Comparison of ENCODE assay signal across 8 mouse cellular contexts in genomic region chr10:93160497-93160806, GRCm38 (mm10). TPM values are rescaled to one million over a fixed set of nuclear protein-coding genes. Genes with fewer than 3 reads are reported as not detected.
DNase-seq lines count a peak whose midpoint lies in the region; ATAC-seq lines count a peak whose summit lies in the region.

No protein-coding gene starts in this region.

- peak; percentile 70 for ATAC-seq in hematopoietic stem cell, adult 5-6 weeks (replicated peaks in 1 of 2; ENCODE audit: insufficient read depth in 1 of 2, low FRiP score in 2 of 2, low TSS enrichment in 1 of 2, low read depth in 1 of 2, poor library complexity in 2 of 2, severe bottlenecking in 2 of 2)

- peak overlapping the region; percentile 36 for H3K4me3 ChIP-seq in macrophage (ENCODE audit: inconsistent target)

- H3K79me2 ChIP-seq in macrophage (ENCODE audit: inconsistent target) = peaks cover 41% of the 10 kb centered on the region

- peak; percentile 96 for DNase-seq in NIH3T3 (ENCODE audit: low read depth)
- peak; percentile 82 for DNase-seq in cerebellum, adult 9-10 months
- peak; percentile 83 for DNase-seq in forelimb bud, embryonic 11.5 days (ENCODE audit: low read depth, low spot score)
- DNase-seq in left cerebral cortex, adult 11 months (ENCODE audit: low spot score) = peak; percentile 61
- DNase-seq in right cerebral cortex, adult 18-20 months = peak; percentile 85
- DNase-seq in urinary bladder, adult 18-20 months (ENCODE audit: low spot score in 2 of 2) = peak; percentile 75 to 80

- no peaks in the 10 kb centered on the region for H3K36me3 ChIP-seq in macrophage (ENCODE audit: inconsistent target)

- no peak overlapping the region for H3K27ac ChIP-seq in macrophage

- WGBS in macrophage (ENCODE audit: missing documents) = 0% methylated on average over 17 of the region's 26 CpGs

RNA-seq across cellular contexts. Expression of gene Cdk17, which starts 0.2 kb away (rescaled TPM):
- total RNA-seq in hematopoietic stem cell, adult 5-6 weeks (2017) = 131 and 146 TPM in 2 replicates
- 100 to 1,000 TPM in 2 of 26 experiments, 10 to 100 TPM in 24; 29.0 to 176 (median 49.5) TPM for total RNA-seq in macrophage (2018; cell fraction: chromatin; rRNA removed)
- 10 to 100 TPM; 12.8 to 45.6 (median 16.7) TPM for total RNA-seq in macrophage (2018; cell fraction: cytosol; rRNA removed)
- total RNA-seq in macrophage (2018; cell fraction: nucleus; rRNA removed) = 100 to 1,000 TPM in 2 of 26 experiments, 10 to 100 TPM in 24; 20.4 to 105 (median 36.0) TPM
- 15.0 to 16.1 TPM (median 15.3 TPM) in 3 replicates for polyA plus RNA-seq in macrophage (2018)
